Mouse (Mus musculus) stomach, embryonic 16.5 days (tissue): ENCODE measurements around the gene Them4. TPM values are rescaled to one million over a fixed set of nuclear protein-coding genes. Genes with fewer than 3 reads are reported as not detected.

ENCODE experiments used
- polyA plus RNA-seq: library from polyadenylated mRNA; unstranded; fragments of >200 nt; fragmentation: Nextera tagmentation; extraction: Ambion mirVana; gene quantifications from 2 replicates; pipeline ENCODE4 v1.2.1, GENCODE M21; 2015

The Them4 gene
- polyA plus RNA-seq, 1 experiment from 2014 or later, result 12.6 TPM

Other genes starting within 250 kb of the Them4 start
- not detected in 2 replicates for gene Gm10697, start 237.4 kb upstream of the Them4 start, polyA plus RNA-seq
- not detected in 2 replicates for gene Gm10696, start 131.9 kb upstream of the Them4 start, polyA plus RNA-seq
- not detected in 2 replicates for gene Gm5286, start 113.4 kb upstream of the Them4 start, polyA plus RNA-seq
- gene Gm4778, start 46.1 kb upstream of the Them4 start, polyA plus RNA-seq, result not detected in 2 replicates
- gene Them5, start 32.0 kb downstream of the Them4 start, polyA plus RNA-seq, result 32.1 and 49.6 TPM in 2 replicates
- gene C2cd4d, start 52.3 kb downstream of the Them4 start, polyA plus RNA-seq, result 0.35 and 0.65 TPM in 2 replicates
- 7.4 and 8.6 TPM in 2 replicates for gene Rorc, start 62.7 kb downstream of the Them4 start, polyA plus RNA-seq
- 0.44 and 0.51 TPM in 2 replicates for gene Lingo4, start 88.4 kb downstream of the Them4 start, polyA plus RNA-seq
- gene Tdrkh, start 103.2 kb downstream of the Them4 start, polyA plus RNA-seq, result 6.4 and 8.2 TPM in 2 replicates
- gene Mrpl9, start 133.2 kb downstream of the Them4 start, polyA plus RNA-seq, result 67.8 and 71.8 TPM in 2 replicates
- gene Oaz3, start 133.8 kb downstream of the Them4 start, polyA plus RNA-seq, result 0.41 and 0.56 TPM in 2 replicates
- 14.2 and 19.3 TPM in 2 replicates for gene Celf3, start 168.2 kb downstream of the Them4 start, polyA plus RNA-seq
- gene Riiad1, start 170.3 kb downstream of the Them4 start, polyA plus RNA-seq, result 1.6 and 3.4 TPM in 2 replicates